Mouse (Mus musculus) hindbrain, embryonic 11.5 days (tissue): ENCODE data around the gene Rnase9. TPM values are rescaled to one million over a fixed set of nuclear protein-coding genes. Genes with fewer than 3 reads are reported as not detected.

Experiments
- ATAC-seq: fragments of 200-750 bp; cut with Nextera tagmentation; 2 replicates; pipeline ENCODE4 v1.8.0; 2017; ENCODE audit warnings: mild to moderate bottlenecking, moderate TSS enrichment, moderate library complexity; ENCODE audit not compliant: low FRiP score
- DNase-seq: peaks from one replicate; pipeline ENCODE4 v3.0.0-alpha.2; 2015; ENCODE audit warnings: low spot score
- H3K27ac ChIP-seq: fragments of 300-500 bp; sonication (generic); 2 replicates; pipeline ENCODE4 v1.5.1; 2014; ENCODE audit warnings: mild to moderate bottlenecking, low read depth, low read length
- H3K27me3 ChIP-seq: fragments of 300-500 bp; sonication (generic); 2 replicates; pipeline ENCODE4 v1.6.1; 2014; ENCODE audit warnings: mild to moderate bottlenecking, low read length, moderate library complexity, mixed read lengths; ENCODE audit not compliant: control insufficient read depth, insufficient read depth
- H3K36me3 ChIP-seq: fragments of 300-500 bp; sonication (generic); 2 replicates; pipeline ENCODE4 v1.6.1; 2014; ENCODE audit warnings: mild to moderate bottlenecking, low read length, moderate library complexity, mixed read lengths; ENCODE audit not compliant: control insufficient read depth, insufficient read depth
- H3K4me1 ChIP-seq: fragments of 300-500 bp; sonication (generic); replicated peaks from 2 replicates; pipeline ENCODE4 v1.6.1; 2014; ENCODE audit warnings: low read length, mixed read lengths; ENCODE audit not compliant: control insufficient read depth, insufficient read depth
- H3K4me2 ChIP-seq: fragments of 300-500 bp; sonication (generic); replicated peaks from 2 replicates; pipeline ENCODE4 v1.6.1; 2014; ENCODE audit warnings: mild to moderate bottlenecking, low read depth, low read length
- H3K4me3 ChIP-seq: fragments of 300-500 bp; sonication (generic); 2 replicates; pipeline ENCODE4 v1.5.1; 2014; ENCODE audit warnings: low read depth, low read length
- H3K9ac ChIP-seq: fragments of 300-500 bp; sonication (generic); 2 replicates; pipeline ENCODE4 v1.6.1; 2014; ENCODE audit warnings: low read depth, low read length
- H3K9me3 ChIP-seq: fragments of 300-500 bp; sonication (generic); 2 replicates; pipeline ENCODE4 v1.6.1; 2016; ENCODE audit warnings: low read length; ENCODE audit not compliant: control insufficient read depth
- WGBS: fragments of 180-500 bp; shearing (Covaris S2); extraction: QIAGEN DNeasy Blood & Tissue Kit; methylation state at CpG from one replicate; pipeline ENCODE4 v1.1.7; 2014; 5-methylcytosine and 5-hydroxymethylcytosine counted together
- polyA plus RNA-seq: library from polyadenylated mRNA; unstranded; fragments of >200 nt; fragmentation: Nextera tagmentation; extraction: Ambion mirVana; gene quantifications from 2 replicates; pipeline ENCODE4 v1.2.1, GENCODE M21; 2014

Rnase9 gene
- polyA plus RNA-seq, 1 experiment from 2014 or later = not detected

DNA sequence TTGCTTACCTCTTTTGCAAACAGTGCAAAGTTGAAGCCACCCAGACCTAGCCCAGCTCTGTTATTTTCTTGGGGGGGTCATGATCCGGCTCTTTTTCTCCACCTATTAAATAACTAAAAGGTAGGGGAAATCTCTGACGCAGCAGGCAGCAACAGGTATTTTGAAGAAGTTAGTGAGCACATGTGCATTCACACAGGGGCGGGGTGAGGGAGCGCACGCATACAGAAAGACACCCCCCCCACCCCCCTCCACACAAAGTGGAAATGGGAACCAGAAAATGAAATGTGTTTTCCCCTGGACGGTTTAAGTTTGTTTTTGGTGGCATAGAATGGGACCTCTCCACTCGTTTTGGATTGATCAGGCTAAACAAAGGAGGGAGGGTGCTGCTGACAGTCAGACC lies 42.1 kb upstream of the Rnase9 start:
- no peak for ATAC-seq
- 0 out of 2 replicates have a peak, but pooled peaks cover 2% of the 10 kb centered on the region for H3K27me3 ChIP-seq
- no peak overlapping the region for H3K9ac ChIP-seq

DNA sequence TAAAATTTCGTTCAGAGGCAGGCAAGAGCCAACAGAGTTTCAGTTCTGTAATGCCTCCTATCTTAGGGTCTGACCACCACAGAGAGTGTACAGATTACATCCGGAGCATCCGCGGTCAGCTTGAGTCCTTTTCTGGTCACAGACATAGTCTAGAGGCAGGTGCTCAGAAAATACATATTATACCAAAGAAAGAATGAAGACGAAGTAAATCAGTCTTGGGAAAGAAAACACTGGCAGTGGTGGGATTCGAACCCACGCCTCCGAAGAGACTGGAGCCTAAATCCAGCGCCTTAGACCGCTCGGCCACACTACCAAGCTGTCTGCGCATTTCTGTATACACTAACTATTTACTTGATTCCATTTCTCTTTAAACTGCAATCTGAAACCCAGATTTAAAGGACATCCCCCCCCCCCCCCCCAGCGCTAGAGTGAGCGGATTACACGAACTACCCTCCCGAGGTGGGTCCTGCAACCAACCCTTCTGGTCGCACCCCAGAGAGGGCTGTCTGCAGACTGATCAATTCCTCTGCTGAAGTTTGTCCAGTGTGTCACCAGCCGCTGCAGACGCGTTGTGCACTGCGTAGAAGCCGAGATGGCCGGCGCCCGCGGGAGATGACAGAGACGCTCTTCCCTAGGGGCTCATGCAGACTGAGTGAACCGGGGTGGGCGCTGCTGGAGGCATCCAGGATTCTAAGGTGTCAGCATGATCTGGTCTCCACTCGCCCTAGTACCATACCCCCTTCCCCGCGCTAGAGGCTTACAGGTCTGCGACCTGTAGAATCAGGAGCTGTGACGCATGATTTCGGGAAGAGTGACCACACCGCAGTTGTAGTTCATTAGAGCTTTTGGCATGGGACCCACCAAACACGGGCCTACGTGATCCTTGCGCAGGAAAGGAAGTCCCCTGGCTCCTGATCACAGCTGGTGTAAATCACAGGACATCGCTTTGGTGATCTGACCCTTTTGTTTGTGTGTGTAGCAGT lies 41.2 kb upstream of the Rnase9 start:
- H3K27me3 ChIP-seq = 0 out of 2 replicates have a peak, but pooled peaks cover 2% of the 10 kb centered on the region
- H3K4me2 ChIP-seq = peak overlapping the region; percentile 73
- WGBS = 4% methylated on average over 39 of the region's 40 CpGs
- peak overlapping the region; percentile 47 for H3K4me3 ChIP-seq
- peak; percentile 77 for ATAC-seq
- H3K27ac ChIP-seq = no peak overlapping the region
- H3K36me3 ChIP-seq = no peaks in the 10 kb centered on the region
- no peaks in the 10 kb centered on the region for H3K4me1 ChIP-seq
- H3K9ac ChIP-seq = peak overlapping the region; percentile 24; the same call in 1 of the 2 replicates
- DNase-seq = peak; percentile 79
- H3K9me3 ChIP-seq = no peaks in the 10 kb centered on the region

More for the DNA sequence above, 42.1 kb upstream of the Rnase9 start:
- 0 out of 2 replicates have a peak overlapping the region, but pooled peaks have one; percentile 10 for H3K4me3 ChIP-seq
- no peak overlapping the region for H3K27ac ChIP-seq
- H3K36me3 ChIP-seq = no peaks in the 10 kb centered on the region
- no peaks in the 10 kb centered on the region for H3K4me1 ChIP-seq
- no peaks in the 10 kb centered on the region for H3K9me3 ChIP-seq
- peak overlapping the region; percentile 73 for H3K4me2 ChIP-seq
- 11% methylated on average over 7 of the region's 7 CpGs for WGBS
- DNase-seq = no peak

DNA sequence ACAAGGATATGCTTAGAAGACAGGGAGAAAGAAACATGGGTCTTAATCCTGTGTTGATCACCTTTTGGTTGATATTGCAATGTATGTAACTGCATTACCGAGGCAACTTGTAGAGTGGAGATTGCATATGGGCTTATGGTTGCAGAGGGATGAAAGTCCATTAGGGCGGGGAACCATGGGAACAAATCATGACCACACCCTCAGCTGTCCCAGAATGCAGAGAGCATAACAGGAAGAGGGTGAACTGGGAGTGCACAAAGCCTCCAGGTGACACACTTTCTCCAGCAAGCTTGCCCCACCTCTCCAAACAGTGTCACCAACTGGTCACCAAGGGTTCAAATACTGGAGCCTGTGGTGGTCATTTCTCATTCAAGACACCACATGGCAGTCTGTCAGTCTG lies 39.4 kb upstream of the Rnase9 start:
- H3K36me3 ChIP-seq = no peaks in the 10 kb centered on the region
- H3K4me2 ChIP-seq = no peak overlapping the region
- H3K27ac ChIP-seq = no peak overlapping the region
- no peak for DNase-seq
- 96% methylated on average over 2 of the region's 2 CpGs for WGBS
- H3K9ac ChIP-seq = no peak overlapping the region
- ATAC-seq = no peak
- no peak overlapping the region for H3K4me3 ChIP-seq
- no peaks in the 10 kb centered on the region for H3K4me1 ChIP-seq
- 0 out of 2 replicates have a peak, but pooled peaks cover 2% of the 10 kb centered on the region for H3K27me3 ChIP-seq
- no peaks in the 10 kb centered on the region for H3K9me3 ChIP-seq

DNA sequence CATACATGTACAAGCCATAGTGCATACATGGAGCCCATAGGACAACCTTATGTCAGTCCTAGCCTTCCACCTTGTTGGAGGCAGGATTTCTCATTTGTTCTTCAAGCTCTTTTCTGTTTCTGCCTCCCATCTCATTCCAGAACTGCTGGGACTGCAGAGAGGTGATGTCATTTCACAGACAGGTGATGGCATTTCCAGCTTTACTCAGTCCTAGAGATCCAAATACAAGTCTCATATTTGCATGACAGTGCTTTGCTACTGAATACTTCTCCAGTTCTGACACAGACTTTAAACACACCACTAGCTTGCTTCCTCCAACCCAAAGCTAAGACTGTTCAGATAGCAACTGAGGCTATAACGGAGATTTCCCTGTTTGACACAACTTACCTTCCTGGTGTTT lies 37.5 kb upstream of the Rnase9 start:
- DNase-seq (no peak), ATAC-seq (no peak)
- Histone ChIP-seq H3K27ac (no peak overlapping the region), H3K27me3 (0 out of 2 replicates have a peak, but pooled peaks cover 2% of the 10 kb centered on the region), H3K4me3 (no peak overlapping the region), H3K4me1 (no peaks in the 10 kb centered on the region), H3K9ac (no peak overlapping the region), H3K36me3 (no peaks in the 10 kb centered on the region), H3K9me3 (no peaks in the 10 kb centered on the region), H3K4me2 (no peak overlapping the region)
- WGBS = 78% methylated on average over 1 of the region's 1 CpGs

DNA sequence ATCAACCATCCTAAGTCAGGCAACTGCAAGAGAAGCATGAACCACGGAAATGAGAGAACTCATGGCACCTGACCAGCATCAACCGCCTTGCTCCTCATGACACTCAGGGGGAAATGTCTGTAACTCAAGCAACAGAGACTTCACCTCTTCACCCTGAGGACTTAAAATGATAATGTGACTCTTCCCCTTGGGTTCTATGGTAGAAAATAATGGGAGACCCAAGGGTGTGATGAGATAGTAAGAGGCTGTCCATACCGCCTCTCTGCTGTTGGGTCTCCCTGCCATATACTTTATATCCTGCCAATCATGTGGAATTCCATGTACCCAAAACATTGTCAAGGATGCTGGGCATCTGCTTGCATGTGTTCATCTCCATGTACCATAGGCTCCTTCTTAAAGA lies 32.7 kb upstream of the Rnase9 start, which contains the start of gene Olfr750:
Olfr750 (minus strand) TSS at position 101 of the 400 bp plus-strand sequence.
- H3K4me1 ChIP-seq = no peaks in the 10 kb centered on the region
- H3K27me3 ChIP-seq = no peaks in the 10 kb centered on the region
- H3K27ac ChIP-seq = no peak within 1 kb of the TSS
- H3K36me3 ChIP-seq = no peaks in the 10 kb centered on the region
- WGBS = 87% methylated on average over 3 of the region's 3 CpGs
- H3K4me3 ChIP-seq = no peak within 1 kb of the TSS
- DNase-seq (no peak), ATAC-seq (no peak)
- H3K9me3 ChIP-seq = no peaks in the 10 kb centered on the region
- H3K4me2 ChIP-seq = no peak within 1 kb of the TSS
- no peak within 1 kb of the TSS for H3K9ac ChIP-seq

DNA sequence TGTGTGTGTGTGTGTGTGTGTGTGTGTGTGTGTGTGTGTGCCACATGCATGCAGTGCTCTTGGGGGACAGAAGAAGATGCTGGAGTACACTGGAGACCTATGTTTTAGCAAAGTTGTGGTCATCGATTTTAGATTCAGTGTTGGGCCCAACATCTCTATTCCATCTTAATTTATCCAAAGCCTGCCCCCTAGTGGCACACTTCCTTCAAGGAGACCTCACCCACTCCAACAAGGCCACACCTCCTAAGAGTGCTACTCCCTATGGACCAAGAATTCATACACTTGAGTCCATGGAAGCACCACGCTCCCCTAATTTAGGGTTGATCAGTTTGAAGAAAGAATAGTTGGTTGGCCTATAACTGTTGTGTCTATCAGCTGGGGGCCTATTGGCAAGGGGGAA lies 27.9 kb upstream of the Rnase9 start:
- no peaks in the 10 kb centered on the region for H3K27me3 ChIP-seq
- DNase-seq = peak; percentile 62
- no peak overlapping the region for H3K9ac ChIP-seq
- 82% methylated on average over 2 of the region's 2 CpGs for WGBS
- ATAC-seq = no peak
- H3K4me2 ChIP-seq = no peak overlapping the region
- H3K36me3 ChIP-seq = no peaks in the 10 kb centered on the region
- H3K27ac ChIP-seq = no peak overlapping the region
- no peaks in the 10 kb centered on the region for H3K9me3 ChIP-seq
- H3K4me3 ChIP-seq = no peak overlapping the region
- no peaks in the 10 kb centered on the region for H3K4me1 ChIP-seq

DNA sequence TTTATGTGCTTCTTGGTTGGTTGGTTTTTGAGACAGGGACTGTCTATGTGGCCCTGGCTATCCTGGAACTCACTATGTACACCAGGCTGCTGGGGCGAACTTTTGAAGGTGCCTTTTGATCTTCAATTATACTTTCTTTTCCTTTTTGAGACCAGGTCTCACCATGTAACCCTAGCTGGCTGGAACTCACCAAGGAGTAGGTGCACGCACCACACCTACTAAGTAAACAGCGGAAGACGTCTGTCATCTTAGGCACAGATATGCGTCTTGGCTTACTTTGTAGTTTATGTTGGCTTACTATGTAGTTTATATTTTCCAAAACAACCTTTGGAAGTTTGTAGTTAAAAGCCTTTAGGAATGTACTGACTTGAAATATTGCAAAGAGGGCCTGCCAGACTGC lies 27.3 kb upstream of the Rnase9 start:
- 91% methylated on average over 5 of the region's 5 CpGs for WGBS
- Histone ChIP-seq H3K27me3 (no peaks in the 10 kb centered on the region), H3K27ac (no peak overlapping the region), H3K36me3 (no peaks in the 10 kb centered on the region), H3K9ac (no peak overlapping the region), H3K4me3 (no peak overlapping the region), H3K4me1 (no peaks in the 10 kb centered on the region), H3K4me2 (no peak overlapping the region), H3K9me3 (no peaks in the 10 kb centered on the region)
- ATAC-seq (no peak), DNase-seq (no peak)

DNA sequence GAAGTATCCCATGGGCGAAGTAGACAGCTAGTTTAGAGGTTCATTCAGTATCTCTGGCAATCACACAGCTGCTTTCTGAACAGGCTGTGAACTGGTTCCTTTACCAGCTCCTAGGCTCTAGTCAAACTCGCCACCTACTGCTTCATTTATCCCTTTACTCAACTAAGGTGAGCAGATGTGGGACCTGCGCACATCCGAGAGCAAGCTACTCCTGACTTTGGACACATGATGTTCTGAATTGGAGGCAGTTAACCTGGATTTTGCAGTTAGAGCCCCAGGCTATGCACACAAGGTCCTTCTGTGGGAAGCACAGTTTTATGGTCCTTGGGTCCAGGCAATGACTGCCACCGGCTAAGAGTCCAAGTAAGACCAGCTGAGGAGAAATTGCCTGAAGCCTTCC lies 19.1 kb upstream of the Rnase9 start:
- no peak overlapping the region for H3K4me2 ChIP-seq

More for the DNA sequence above, 19.1 kb upstream of the Rnase9 start:
- ATAC-seq (no peak), DNase-seq (no peak)
- Histone ChIP-seq H3K4me1 (no peaks in the 10 kb centered on the region), H3K27me3 (no peaks in the 10 kb centered on the region), H3K36me3 (no peaks in the 10 kb centered on the region), H3K27ac (no peak overlapping the region), H3K4me3 (no peak overlapping the region), H3K9ac (no peak overlapping the region), H3K9me3 (no peaks in the 10 kb centered on the region)
- WGBS = 84% methylated on average over 5 of the region's 5 CpGs
